Mouse (Mus musculus) left cerebral cortex, adult 18-20 months (tissue): ENCODE data around the gene Ank3. TPM values are rescaled to one million over a fixed set of nuclear protein-coding genes. Genes with fewer than 3 reads are reported as not detected.
A peak's percentile ranks its signal among the peaks of the same experiment; 100 is the strongest.

Experiments used
- DNase-seq, 2 experiments: peaks; one replicate each; pipeline ENCODE4 v3.0.0; 2021 to 2022; ENCODE audit warnings: low spot score in 2 of 2, mixed read lengths in 1 of 2
- total RNA-seq, 2 experiments: library from RNA; stranded (reverse); gene quantifications; 2 replicates each; pipeline ENCODE4 v1.2.3; 2021

Ank3 gene
- total RNA-seq, 2 experiments from 2014 or later = 407 to 424 TPM

DNA sequence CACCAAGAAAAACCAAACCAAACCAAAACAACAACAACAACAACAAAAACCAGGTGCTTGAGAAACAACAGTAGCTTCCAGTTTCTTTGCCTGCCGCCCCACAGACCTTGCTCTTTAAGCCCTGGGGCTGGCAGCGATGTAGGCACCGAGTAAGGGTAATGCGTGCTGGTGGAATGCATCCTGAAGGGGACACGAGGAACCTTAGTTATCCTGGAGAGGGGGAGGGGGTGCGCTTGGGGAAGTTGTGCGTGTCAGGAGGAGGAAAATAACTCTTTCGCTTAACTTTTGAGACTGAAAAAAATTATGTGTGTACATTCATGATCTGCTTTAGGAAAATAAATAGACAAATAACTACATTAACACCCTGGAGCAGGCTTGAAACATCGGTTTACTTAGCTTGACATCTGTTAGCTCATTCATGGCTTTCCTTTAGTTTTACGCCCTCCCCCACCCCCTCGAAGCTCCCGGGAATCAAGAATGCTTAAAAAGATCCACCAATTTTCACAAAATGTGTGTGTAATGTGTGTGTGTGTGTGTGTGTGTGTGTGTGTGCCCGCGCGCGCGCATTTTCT, 1.3 kb downstream of the Ank3 start:
- DNase-seq = no peak

DNA sequence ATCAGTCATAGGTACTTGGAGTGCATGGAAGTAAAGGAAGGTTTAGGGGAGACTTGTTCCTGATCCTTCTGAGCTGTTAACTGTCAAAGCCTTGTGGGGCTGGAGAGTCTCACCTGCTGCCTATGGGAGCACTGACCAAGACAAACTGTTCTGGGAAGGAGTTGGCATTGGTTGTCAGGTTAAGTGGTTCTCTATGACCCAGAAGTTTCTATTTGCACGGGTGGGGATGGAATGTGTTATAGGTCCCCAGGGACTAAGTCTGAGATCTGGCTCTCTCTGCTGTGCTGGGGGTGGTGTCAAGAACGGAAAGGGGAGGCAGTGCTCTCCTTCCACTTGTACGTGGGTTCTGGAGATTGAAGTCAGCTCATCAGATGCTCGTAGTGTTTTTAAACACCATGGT, 6.9 kb downstream of the Ank3 start:
- DNase-seq = no peak

DNA sequence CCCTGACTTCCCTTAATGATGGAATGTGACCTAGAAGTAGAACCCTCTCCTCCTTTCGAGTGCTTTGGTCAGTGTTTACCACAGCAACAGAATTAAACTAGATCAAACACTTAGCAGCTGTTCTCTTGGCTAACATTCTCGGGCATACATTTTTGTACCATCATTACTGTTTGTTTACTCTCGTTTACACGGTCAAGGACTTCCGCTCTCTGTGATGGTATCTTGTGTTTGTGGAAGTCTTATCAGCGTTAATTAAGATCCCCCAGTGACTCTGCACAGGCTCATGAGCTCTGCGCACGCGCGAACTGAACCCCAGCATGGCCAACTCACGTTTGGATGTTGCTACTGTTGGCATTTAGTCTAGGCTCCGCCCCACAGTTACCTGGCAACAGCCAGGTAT, 16.3 kb downstream of the Ank3 start:
- DNase-seq = no peak

DNA sequence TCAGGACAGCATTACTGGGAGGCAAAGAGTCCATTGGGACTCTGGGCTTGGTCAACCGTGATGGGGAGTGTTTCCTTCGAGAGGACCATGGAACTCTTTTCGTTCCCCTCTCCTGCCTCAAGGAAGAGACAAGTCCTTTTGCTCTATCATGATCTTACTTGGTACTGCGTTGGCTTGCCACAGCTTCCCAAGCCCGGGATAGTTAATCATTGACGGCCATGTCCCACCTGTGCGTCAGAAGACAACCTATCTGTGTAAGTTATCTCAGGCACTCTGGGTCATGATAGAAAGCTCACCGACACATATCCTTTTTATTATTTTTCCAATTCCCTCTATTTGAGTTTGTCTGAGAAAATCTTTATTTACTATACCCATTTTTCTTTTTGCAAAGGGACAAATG, 20.1 kb downstream of the Ank3 start:
- DNase-seq = no peak

DNA sequence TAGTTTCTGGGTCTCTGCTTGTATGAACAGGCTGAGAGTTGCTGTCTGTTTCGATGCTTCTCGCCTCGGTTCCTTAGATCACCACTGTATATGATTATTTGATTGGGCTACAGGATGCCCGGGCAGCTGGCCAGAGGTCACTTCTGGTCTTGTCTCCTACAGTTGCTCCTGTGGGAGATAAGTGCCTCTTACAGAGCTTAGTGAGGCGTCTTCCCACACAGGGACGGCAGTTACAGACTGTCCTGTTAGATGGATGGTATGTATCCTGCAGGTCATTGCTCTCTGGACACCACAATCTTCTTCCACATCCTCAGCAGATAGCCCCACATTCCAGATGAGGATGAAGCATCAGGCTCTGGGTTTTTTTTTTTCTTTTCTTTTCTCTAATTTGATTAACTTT, 21.7 kb downstream of the Ank3 start:
- no peak for DNase-seq

DNA sequence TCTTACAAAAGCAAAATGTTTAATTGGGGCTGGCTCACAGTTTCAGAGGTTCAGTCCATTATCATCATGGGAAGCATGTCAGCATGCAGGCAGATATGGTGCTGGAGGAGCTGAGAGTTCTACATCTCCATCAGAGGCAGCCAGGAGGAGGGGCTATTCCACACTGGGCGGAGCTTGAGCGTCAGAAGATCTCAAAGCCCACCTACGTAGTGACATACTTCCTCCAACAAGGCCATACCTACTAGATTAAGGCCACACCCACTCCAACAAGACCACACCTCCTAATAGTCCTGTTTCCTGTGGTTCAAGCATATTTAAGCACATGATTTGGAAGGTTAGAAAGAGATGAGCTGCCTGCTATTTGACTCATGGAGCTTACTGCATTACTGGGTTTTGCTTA, 25.5 kb downstream of the Ank3 start:
- DNase-seq = no peak

DNA sequence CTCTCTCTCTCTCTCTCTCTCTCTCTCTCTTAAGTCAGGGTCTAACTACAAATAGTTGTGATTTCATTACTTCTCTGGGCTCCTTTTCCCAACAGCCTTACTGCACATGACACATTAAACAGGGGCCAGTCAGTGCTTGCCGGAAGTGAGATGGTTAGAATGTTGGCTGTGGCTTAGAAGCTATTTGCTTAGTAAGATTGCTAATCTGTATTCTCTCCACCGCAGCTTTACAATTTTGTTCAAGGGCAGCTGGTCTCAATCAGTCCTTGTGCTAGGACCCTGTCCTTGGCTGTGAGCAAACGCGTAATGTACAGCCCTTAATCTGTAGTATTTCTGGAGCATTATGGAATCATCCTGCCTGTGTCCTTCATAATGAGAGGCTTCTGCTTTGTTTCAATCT, 31.6 kb downstream of the Ank3 start:
- DNase-seq = no peak

DNA sequence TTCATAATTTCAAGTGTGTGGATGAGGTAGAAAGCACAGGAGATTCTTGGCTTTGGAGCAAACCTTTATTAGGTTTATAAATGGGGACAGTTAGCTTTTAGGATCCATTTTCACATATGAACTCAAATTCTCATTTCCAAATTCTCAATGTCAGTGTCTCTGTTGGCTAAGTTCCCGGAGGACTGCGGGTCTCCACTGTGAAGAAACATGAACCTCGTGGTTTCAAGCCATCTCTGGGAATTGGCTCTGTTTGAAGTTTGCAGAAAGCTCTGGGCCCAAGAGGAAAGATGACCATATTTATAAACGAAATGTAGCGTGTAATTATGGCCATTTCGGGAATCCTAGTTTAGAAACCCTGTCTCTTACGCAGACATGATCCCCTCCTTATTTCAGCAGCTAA, 32.5 kb downstream of the Ank3 start:
- DNase-seq = no peak

DNA sequence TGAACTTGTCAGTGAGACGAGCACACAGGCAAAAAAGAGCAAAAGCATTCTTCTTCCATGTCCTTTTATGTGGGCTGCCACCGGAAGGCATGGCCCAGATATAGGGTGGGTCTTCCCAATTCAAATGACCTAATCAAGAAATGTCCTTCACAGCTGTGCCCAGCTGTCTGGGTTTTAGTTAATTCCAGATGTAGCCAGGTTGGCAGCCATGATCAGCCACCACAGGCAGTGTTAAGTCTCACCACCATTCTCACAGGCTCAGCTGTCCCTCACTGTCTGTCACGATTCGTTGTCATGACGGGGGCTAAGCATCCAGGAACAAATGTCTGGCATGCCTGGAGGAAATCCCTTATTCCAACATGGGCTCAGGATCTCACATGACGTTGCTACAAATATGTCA, 36.6 kb downstream of the Ank3 start:
- no peak for DNase-seq

DNA sequence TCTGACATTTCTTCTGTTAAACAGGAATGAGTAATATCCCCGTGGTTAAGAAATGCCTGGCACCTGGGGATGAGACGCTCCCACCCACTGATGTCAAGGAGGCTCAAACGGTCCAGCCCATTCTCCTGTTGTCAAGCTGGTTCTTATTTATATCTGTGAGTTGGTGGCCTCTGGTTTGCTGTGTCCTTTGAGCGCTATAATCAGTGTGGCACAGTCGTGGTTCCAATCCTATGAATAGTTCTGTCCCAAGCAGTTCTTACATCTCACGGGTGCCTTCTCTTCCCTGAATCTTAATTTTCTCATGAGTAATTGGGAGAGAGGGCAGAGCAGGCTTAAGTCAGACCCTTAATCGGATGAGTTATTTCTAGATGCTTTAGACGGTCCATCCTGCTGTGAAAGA, 40.9 kb downstream of the Ank3 start:
- no peak for DNase-seq

DNA sequence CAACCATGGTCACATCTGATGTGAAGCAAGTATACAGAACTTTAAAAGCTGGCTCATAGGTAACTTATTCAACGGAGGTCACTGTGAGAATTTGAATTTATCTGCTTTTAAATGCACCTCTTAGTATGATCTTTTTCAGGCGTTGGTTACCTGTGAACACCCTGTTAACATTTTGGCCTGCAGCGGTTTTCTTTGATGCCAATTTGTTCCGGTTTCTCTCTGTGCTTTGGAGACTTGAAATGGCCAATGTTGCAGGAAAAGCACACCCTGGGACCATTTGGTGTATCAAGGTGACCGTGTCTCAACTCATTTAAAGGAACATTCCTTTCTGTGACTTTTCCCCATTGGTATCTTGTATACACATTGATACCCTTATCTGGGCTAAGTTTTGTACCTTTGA, 46.0 kb downstream of the Ank3 start:
- no peak for DNase-seq

DNA sequence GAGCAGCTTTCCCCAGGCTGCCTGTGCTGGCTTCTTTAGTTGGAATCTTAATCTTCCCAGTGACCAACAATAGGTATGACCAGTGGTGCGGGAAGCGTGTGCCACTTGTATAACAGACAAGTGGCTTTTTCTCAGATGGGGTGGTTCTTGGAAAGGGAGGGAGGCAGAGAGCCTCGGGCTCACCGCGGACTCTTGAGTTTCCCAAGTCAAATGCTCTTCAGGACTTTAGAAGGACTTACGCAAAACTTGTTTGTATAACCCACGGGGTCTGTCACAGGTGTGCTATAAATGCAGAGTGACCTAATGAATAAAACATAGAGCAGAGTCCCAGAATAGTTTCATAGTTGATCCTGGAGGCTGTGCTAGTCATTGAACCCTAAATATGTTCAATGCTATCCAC, 47.4 kb downstream of the Ank3 start:
- DNase-seq = no peak

DNA sequence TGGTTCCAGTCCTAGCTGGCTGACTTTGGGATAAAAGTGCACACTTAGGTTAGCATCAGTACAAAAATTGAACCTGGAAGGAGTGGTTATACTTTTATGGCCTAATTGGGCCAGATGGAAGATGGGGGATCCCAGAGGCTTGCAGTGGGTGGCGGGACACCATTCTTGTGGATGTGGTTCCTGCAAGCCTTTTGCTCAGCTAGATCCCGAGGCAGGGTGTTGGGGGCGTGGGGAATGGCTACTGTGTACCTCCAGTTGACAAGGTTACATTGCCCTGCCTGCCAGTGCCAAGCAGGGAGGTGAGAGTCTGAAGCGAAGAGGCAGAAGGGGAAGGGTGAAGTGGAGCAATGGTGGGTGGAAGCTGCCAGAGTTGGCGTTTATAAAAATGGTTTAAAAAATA, 48.0 kb downstream of the Ank3 start:
- no peak for DNase-seq

DNA sequence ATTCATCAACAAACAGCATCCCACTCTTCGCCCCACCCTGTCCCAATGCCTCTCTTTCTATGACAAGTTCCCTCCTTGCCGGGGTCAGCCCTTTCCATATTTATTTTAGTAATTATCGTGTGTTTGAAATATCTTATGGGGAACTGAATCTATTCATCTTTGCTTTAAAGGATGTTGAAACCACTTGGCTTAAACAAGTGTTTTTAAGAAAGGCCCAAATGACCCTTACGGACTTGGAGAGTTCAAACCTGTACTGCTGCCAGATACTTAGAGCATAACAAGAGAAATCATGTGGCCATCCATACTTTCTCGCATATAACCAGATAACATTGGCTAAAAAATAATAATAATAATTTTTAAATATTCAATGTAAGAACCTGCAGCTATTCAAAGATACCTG, 48.7 kb downstream of the Ank3 start:
- DNase-seq = no peak

DNA sequence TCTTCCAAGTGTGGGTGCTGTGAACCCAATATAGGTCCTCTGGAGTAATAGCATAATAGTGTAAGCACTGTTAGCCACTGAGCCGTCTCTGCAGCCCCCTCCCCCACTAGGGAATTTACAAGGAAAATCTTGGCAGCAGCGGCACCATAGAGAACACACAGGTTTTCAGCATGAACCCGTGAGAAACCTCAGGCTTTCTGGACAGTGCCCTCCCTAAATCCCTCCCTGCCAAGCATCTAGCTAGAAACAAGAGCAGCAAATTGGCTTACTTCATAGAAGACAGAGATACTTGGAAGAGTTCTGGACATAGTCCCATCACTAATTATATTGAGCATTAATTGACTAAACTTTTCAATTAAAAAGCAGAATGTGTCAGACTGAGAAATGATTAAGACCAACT, 49.6 kb downstream of the Ank3 start:
- no peak for DNase-seq

DNA sequence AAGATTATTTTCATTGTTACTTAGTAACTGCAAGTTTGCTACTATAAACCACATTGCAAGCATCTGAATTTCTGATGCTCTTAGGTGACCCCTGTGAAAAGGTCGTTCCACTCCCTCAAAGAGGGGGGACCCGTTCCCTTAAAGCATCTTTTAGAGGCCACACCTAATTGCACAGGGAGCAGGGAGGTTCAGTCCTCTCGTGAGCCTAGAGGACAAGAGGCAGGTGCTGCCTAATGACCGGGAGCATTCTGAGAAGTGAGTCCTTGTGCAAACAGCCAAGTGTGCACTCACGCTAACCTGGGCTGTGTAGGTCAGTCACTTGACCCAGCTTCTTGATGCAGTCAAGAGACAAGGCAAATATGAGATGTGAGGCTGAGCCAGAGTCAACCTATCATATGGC, 52.4 kb downstream of the Ank3 start:
- no peak for DNase-seq

DNA sequence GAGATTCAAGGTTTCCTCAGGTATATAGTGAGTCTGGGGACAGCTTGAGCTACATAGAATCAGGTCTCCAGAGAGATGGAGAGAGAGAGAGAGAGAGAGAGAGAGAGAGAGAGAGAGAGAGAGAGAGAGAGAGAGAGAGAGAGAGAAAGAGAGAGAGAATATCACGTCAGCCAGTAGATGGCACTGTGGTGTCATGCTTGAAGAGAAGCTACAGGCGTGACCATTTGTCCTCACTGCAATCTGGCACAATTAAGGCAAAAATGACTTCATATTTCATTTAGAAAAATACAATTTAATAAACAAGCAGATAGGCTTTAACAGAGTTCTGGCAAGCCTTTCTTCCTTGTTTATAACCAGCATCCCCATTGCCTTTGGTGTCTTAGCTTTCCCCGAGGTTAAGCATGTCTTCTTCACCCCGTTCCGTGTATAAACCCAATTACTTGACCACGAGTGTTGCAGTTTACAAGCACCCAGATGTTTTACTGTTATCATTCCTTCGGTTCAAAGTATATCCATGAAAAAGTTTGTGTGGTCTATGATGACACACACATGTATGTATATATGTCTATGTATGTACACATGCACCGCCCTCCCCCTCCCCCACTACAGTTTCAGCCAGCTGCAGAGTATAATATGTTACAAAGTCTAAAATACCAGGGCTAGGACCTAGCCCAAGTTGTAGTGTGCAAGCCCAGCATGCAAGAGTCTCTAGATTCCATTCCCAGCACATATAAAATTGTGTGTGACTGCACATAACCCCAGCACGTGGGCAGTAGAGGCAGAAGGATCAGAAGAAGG, 53.8 kb downstream of the Ank3 start:
- DNase-seq = peak; percentile 67 to 80

DNA sequence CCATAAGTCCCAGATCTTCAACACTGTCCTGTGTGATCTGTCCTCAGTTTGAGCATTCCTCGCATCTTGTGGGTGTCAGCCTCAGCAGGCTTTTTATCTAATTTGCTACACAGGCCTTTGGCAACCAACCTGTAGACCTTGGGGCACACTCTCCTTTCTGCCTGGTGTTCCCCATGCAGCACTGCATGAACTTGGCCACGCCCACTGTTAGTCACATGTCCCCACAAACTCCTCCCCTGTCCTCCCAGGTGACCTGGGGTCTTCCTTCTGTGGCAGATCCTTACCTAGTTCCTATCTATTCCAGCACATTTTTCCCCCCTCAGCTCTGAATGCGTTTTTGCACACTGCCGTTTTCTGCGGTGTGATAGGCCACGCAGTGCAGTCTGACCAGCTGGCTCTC, 55.0 kb downstream of the Ank3 start:
- no peak for DNase-seq

DNA sequence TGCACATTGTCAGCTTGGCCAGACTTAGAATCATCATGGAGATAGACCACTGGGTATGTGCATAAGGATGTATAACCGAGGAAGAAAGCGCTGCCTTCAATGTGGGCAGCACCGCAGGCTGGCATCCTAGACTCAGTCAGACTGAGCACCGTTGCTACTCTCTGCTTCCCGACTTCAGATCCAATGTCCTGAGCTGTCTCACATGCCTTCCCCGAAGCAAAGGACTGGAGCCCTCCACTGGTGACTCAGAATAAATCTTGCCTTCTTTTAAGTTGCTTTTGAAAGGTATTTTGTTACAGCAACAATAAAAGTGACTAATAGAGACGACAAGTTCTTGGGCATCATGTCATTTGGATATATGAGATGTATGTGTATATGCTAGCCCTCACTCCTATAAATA, 55.9 kb downstream of the Ank3 start:
- no peak for DNase-seq

DNA sequence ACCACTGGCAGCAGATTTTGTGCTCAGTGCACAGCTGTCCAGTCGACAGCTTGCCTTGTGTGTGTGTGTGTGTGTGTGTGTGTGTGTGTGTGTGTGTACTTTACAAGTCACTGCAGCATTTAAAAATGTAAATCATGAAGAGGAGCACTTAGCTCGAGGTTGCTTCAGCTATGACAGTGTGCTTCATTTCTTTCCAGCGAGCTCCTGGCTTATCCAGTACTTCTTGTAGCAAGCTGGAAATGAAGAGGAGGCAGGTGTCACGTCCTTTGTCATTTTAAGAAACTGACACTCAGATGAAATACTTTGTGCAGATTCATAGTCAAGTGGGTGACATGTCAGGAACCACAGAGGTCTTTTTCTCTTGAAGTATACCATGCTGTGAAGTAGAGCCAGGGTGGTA, 66.3 kb downstream of the Ank3 start:
- DNase-seq = no peak

DNA sequence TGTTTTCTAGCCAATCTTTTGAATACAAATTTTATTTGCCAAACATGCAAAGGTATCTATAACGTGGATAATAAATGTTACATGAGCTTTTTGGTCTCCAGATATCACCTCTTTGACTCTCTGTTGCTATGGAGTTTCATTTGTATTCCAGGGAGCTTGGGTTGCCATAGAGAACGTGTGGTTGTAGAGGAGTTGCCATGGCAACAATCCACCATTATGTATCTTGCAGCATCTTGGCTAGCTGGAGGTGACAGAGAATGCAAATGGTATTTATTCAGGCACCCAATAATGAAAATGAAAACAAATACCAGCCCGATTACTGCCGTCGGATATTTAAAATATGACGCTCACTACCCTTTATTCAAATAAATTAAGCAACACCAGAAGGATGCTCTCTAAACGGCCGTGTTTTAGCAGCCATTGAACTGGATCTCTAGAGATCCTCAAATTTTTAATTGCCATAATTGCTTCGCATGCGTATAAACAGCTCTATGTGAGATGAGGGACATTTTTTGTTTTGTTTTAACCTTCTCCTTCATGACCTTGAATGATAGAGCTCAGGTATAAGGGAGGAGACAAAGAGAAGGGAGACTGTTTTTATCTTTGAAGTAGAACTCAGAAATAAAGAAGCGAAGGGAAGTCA, 67.1 kb downstream of the Ank3 start:
- peak; percentile 38 to 53 for DNase-seq

DNA sequence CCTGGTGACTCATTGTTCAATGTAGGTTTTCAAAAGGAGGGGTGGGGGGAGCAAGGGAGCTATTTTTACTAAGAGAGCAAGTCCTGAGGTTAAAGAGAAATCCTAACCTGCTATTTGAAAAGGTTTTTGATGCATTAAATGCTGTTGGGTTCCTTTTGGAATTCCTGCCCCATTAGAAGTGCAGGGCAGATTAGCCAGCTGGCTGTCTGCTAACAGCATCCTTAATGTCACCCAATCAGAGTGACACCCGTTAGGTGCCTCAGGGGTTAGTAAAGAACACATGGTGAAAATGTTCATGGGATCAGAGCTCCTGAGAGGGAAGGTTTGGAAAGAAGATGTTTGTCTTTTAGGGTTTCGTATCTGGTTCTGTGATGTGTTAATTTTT, 67.6 kb downstream of the Ank3 start:
- no peak for DNase-seq

DNA sequence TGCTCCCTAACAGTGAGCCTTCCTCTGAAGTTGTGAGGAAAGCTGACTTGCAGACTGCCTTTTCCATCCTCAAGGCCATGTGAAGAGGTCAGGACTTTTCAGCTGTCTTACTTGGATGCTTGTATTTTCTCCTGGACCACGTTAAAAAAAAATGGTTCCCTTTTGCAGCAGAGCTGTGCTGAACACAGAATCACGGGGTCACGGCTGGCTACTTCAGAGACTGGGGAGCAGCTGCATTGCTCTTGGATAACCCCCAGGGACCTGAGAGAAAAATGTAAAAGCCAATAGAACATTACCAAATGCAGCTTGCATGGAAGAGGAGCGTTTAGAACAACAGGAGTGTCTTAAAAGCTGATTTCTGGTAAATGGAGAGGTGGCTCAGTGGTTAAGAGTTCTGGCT, 68.0 kb downstream of the Ank3 start:
- no peak for DNase-seq
